Mouse (Mus musculus): ENCODE measurements around the gene Nfib. TPM values are rescaled to one million over a fixed set of nuclear protein-coding genes. Genes with fewer than 3 reads are reported as not detected.
A peak's percentile ranks its signal among the peaks of the same experiment; 100 is the strongest.

Gene Nfib
- total and polyA plus RNA-seq, 2 experiments: 16.4 to 50.0 TPM

- Histone ChIP-seq H3K4me1 (ENCODE audit: control insufficient read depth, insufficient read depth, low read length) (peaks cover 25% of the 10 kb centered on the region), H3K9ac (ENCODE audit: low read depth, low read length) (peak overlapping the region; percentile 20), H3K27ac (replicated peaks; ENCODE audit: insufficient read depth, low read depth, low read length) (peak overlapping the region; percentile 18), H3K4me3 (ENCODE audit: insufficient read depth, low read depth, low read length) (no peak overlapping the region), H3K27me3 (ENCODE audit: control insufficient read depth, insufficient read depth, low read length) (no peaks in the 10 kb centered on the region), H3K36me3 (ENCODE audit: control insufficient read depth, insufficient read depth, low read length) (no peaks in the 10 kb centered on the region), H3K79me2 (ENCODE audit: control insufficient read depth, insufficient read depth, low read length) (no peaks in the 10 kb centered on the region)
- DNase-seq (ENCODE audit: extremely low read depth, low read depth, low spot score): peak; percentile 66
- no peak for TF ChIP-seq POLR2A (IDR thresholded peaks at IDR 0.05; ENCODE audit: extremely low read depth, insufficient read depth, low read length)
- 21% methylated on average over 11 of the region's 11 CpGs for WGBS
These were observed 172.9 kb downstream of the Nfib start for GRCm38 (mm10) chr4:82532443-82533191.

GRCm38 (mm10) chr4:82531977-82532376 is 173.6 kb downstream of the Nfib start:
- DNase-seq (ENCODE audit: extremely low read depth, low read depth, low spot score): no peak
- Histone ChIP-seq H3K36me3 (ENCODE audit: control insufficient read depth, insufficient read depth, low read length) (no peaks in the 10 kb centered on the region), H3K4me3 (ENCODE audit: insufficient read depth, low read depth, low read length) (no peak overlapping the region), H3K27ac (replicated peaks; ENCODE audit: insufficient read depth, low read depth, low read length) (peak overlapping the region; percentile 19), H3K27me3 (ENCODE audit: control insufficient read depth, insufficient read depth, low read length) (no peaks in the 10 kb centered on the region), H3K4me1 (ENCODE audit: control insufficient read depth, insufficient read depth, low read length) (peaks cover 25% of the 10 kb centered on the region), H3K9ac (ENCODE audit: low read depth, low read length) (no peak overlapping the region), H3K79me2 (ENCODE audit: control insufficient read depth, insufficient read depth, low read length) (no peaks in the 10 kb centered on the region; the same call in 1 of the 2 replicates)
- TF ChIP-seq CTCF (IDR thresholded peaks at IDR 0.05; ENCODE audit: low read depth, low read length) (no peak), POLR2A (IDR thresholded peaks at IDR 0.05; ENCODE audit: extremely low read depth, insufficient read depth, low read length) (no peak)
- 63% methylated on average over 5 of the region's 5 CpGs for WGBS

DNA sequence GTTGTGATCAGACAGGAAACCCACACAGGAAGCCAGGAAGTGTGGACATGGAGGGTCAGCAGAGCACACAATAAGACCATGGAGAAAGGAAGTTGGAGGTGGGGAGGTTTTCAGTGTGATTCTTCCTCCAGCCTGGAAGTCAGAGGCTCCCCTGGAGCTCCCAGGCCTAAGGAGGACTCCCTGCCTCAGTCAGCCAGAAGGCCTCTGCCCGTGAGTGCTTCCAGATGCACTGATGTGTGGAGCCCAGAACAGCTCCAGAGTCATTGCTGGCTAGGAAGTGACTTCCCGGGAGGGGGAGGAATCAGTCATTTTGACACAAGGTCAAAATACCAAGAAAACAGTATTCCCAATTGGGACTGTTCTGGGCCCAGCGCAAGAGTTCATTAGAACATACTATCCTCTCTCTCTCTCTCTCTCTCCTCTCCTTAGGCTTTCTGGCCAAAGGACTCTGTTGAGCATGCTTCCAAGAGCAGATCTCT is 174.6 kb downstream of the Nfib start:
- Histone ChIP-seq H3K9ac (ENCODE audit: low read depth, low read length) (no peak overlapping the region), H3K4me1 (ENCODE audit: control insufficient read depth, insufficient read depth, low read length) (peaks cover 25% of the 10 kb centered on the region), H3K27ac (replicated peaks; ENCODE audit: insufficient read depth, low read depth, low read length) (peak overlapping the region; percentile 12), H3K79me2 (ENCODE audit: control insufficient read depth, insufficient read depth, low read length) (no peaks in the 10 kb centered on the region; the same call in 1 of the 2 replicates), H3K36me3 (ENCODE audit: control insufficient read depth, insufficient read depth, low read length) (no peaks in the 10 kb centered on the region), H3K27me3 (ENCODE audit: control insufficient read depth, insufficient read depth, low read length) (no peaks in the 10 kb centered on the region), H3K4me3 (ENCODE audit: insufficient read depth, low read depth, low read length) (no peak overlapping the region)
- peak; percentile 35 for DNase-seq (ENCODE audit: extremely low read depth, low read depth, low spot score)
- TF ChIP-seq CTCF (IDR thresholded peaks at IDR 0.05; ENCODE audit: low read depth, low read length): no peak
- TF ChIP-seq POLR2A (IDR thresholded peaks at IDR 0.05; ENCODE audit: extremely low read depth, insufficient read depth, low read length): no peak
- WGBS: 59% methylated on average over 3 of the region's 3 CpGs

- Histone ChIP-seq H3K79me2 (ENCODE audit: control insufficient read depth, insufficient read depth, low read length) (no peaks in the 10 kb centered on the region; the same call in 1 of the 2 replicates), H3K4me3 (ENCODE audit: insufficient read depth, low read depth, low read length) (no peak overlapping the region), H3K27me3 (ENCODE audit: control insufficient read depth, insufficient read depth, low read length) (no peaks in the 10 kb centered on the region), H3K9ac (ENCODE audit: low read depth, low read length) (no peak overlapping the region), H3K4me1 (ENCODE audit: control insufficient read depth, insufficient read depth, low read length) (peaks cover 16% of the 10 kb centered on the region), H3K36me3 (ENCODE audit: control insufficient read depth, insufficient read depth, low read length) (no peaks in the 10 kb centered on the region), H3K27ac (replicated peaks; ENCODE audit: insufficient read depth, low read depth, low read length) (no peak overlapping the region)
- TF ChIP-seq CTCF (IDR thresholded peaks at IDR 0.05; ENCODE audit: low read depth, low read length) (no peak), POLR2A (IDR thresholded peaks at IDR 0.05; ENCODE audit: extremely low read depth, insufficient read depth, low read length) (no peak)
- 90% methylated on average over 2 of the region's 2 CpGs for WGBS
- DNase-seq (ENCODE audit: extremely low read depth, low read depth, low spot score): no peak
These were observed 176.6 kb downstream of the Nfib start for GRCm38 (mm10) chr4:82528978-82529377.

- H3K9ac ChIP-seq (ENCODE audit: low read depth, low read length): no peak overlapping the region
- peaks cover 8% of the 10 kb centered on the region; the same call in 1 of the 2 replicates for H3K79me2 ChIP-seq (ENCODE audit: control insufficient read depth, insufficient read depth, low read length)
- H3K4me3 ChIP-seq (ENCODE audit: insufficient read depth, low read depth, low read length): no peak overlapping the region
- no peaks in the 10 kb centered on the region for H3K27me3 ChIP-seq (ENCODE audit: control insufficient read depth, insufficient read depth, low read length)
- no peaks in the 10 kb centered on the region for H3K4me1 ChIP-seq (ENCODE audit: control insufficient read depth, insufficient read depth, low read length)
- no peak overlapping the region for H3K27ac ChIP-seq (replicated peaks; ENCODE audit: insufficient read depth, low read depth, low read length)
- DNase-seq (ENCODE audit: extremely low read depth, low read depth, low spot score): no peak
- WGBS: 96% methylated on average over 4 of the region's 4 CpGs
- TF ChIP-seq CTCF (IDR thresholded peaks at IDR 0.05; ENCODE audit: low read depth, low read length) (no peak), POLR2A (IDR thresholded peaks at IDR 0.05; ENCODE audit: extremely low read depth, insufficient read depth, low read length) (no peak)
- no peaks in the 10 kb centered on the region for H3K36me3 ChIP-seq (ENCODE audit: control insufficient read depth, insufficient read depth, low read length)
These were observed 185.6 kb downstream of the Nfib start for GRCm38 (mm10) chr4:82519935-82520334.

DNA sequence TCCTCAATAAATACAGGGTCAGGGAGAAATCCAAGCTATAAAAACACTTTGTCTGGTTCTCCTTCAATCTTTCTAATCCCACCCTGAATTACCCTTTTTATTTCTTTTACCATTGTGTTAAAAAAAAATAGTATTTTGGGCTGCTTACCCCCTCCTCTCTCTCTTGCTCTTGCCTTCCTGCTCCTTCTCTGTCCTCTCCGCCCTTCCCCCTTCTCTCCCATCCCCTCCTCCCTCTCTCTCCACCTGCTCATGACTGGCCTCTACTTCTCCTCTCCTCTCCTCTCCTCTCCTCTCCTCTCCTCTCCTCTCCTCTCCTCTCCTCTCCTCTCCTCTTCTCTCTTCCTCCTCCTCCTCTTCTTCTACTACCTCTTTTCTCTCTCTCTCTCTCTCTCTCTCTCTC is 187.4 kb downstream of the Nfib start:
- DNase-seq (ENCODE audit: extremely low read depth, low read depth, low spot score): no peak
- H3K27me3 ChIP-seq (ENCODE audit: control insufficient read depth, insufficient read depth, low read length): no peaks in the 10 kb centered on the region
- TF ChIP-seq CTCF (IDR thresholded peaks at IDR 0.05; ENCODE audit: low read depth, low read length) (no peak), POLR2A (IDR thresholded peaks at IDR 0.05; ENCODE audit: extremely low read depth, insufficient read depth, low read length) (no peak)
- H3K79me2 ChIP-seq (ENCODE audit: control insufficient read depth, insufficient read depth, low read length): peaks cover 12% of the 10 kb centered on the region; the same call in 1 of the 2 replicates
- H3K4me1 ChIP-seq (ENCODE audit: control insufficient read depth, insufficient read depth, low read length): no peaks in the 10 kb centered on the region; the same call in 1 of the 2 replicates
- H3K4me3 ChIP-seq (ENCODE audit: insufficient read depth, low read depth, low read length): no peak overlapping the region
- no peak overlapping the region for H3K9ac ChIP-seq (ENCODE audit: low read depth, low read length)
- H3K36me3 ChIP-seq (ENCODE audit: control insufficient read depth, insufficient read depth, low read length): no peaks in the 10 kb centered on the region
- 88% methylated on average over 1 of the region's 1 CpGs for WGBS
- no peak overlapping the region for H3K27ac ChIP-seq (replicated peaks; ENCODE audit: insufficient read depth, low read depth, low read length)

Data from liver, adult 2 months (tissue).